Mouse (Mus musculus) embryonic facial prominence, embryonic 14.5 days (tissue): Measurements from ENCODE around the gene Add1. TPM values are rescaled to one million over a fixed set of nuclear protein-coding genes. Genes with fewer than 3 reads are reported as not detected.
"Not testable (repeated sequence)": the region's sequence is repeated elsewhere in the genome, so short reads cannot be mapped to it uniquely, and the experiment has no call there.

Source experiments
- ATAC-seq: fragments of 200-750 bp; cut with Nextera tagmentation; 2 replicates; pipeline ENCODE4 v1.8.0; 2017; ENCODE audit warnings: low read depth, moderate number of reproducible peaks, moderate TSS enrichment
- DNase-seq: peaks from one replicate; pipeline ENCODE4 v3.0.0-alpha.2; 2015; ENCODE audit warnings: low spot score
- H3K27ac ChIP-seq: fragments of 300-500 bp; sonication (generic); replicated peaks from 2 replicates; pipeline ENCODE4 v1.5.1; 2014; ENCODE audit warnings: low read depth, mild to moderate bottlenecking, low read length, moderate library complexity
- H3K27me3 ChIP-seq: fragments of 300-500 bp; sonication (generic); replicated peaks from 2 replicates; pipeline ENCODE4 v1.6.1; 2014; ENCODE audit warnings: low read length; ENCODE audit not compliant: control insufficient read depth, insufficient read depth
- H3K36me3 ChIP-seq: fragments of 300-500 bp; sonication (generic); 2 replicates; pipeline ENCODE4 v1.6.1; 2014; ENCODE audit warnings: low read length, mixed read lengths; ENCODE audit not compliant: control insufficient read depth, insufficient read depth
- H3K4me1 ChIP-seq: fragments of 300-500 bp; sonication (generic); 2 replicates; pipeline ENCODE4 v1.6.1; 2014; ENCODE audit warnings: antibody characterized with exemption, low read length; ENCODE audit not compliant: control insufficient read depth, insufficient read depth
- H3K4me2 ChIP-seq: fragments of 300-500 bp; sonication (generic); 2 replicates; pipeline ENCODE4 v1.6.1; 2014; ENCODE audit warnings: low read depth, mild to moderate bottlenecking, low read length, moderate library complexity, mixed read lengths
- H3K4me3 ChIP-seq: fragments of 300-500 bp; sonication (generic); 2 replicates; pipeline ENCODE4 v1.5.1; 2014; ENCODE audit warnings: low read depth, mild to moderate bottlenecking, low read length
- H3K9ac ChIP-seq: fragments of 300-500 bp; sonication (generic); 2 replicates; pipeline ENCODE4 v1.6.1; 2014; ENCODE audit warnings: low read depth, mild to moderate bottlenecking, low read length, moderate library complexity, mixed read lengths
- H3K9me3 ChIP-seq: fragments of 300-500 bp; sonication (generic); 2 replicates; pipeline ENCODE4 v1.6.1; 2016; ENCODE audit warnings: low read length; ENCODE audit not compliant: control insufficient read depth
- WGBS: fragments of 180-500 bp; shearing (Covaris S2); extraction: QIAGEN DNeasy Blood & Tissue Kit; methylation state at CpG from one replicate; pipeline ENCODE4 v1.1.7; 2014; 5-methylcytosine and 5-hydroxymethylcytosine counted together
- polyA plus RNA-seq: library from polyadenylated mRNA; unstranded; fragments of >200 nt; fragmentation: Nextera tagmentation; extraction: Ambion mirVana; gene quantifications from 2 replicates; pipeline ENCODE4 v1.2.1, GENCODE M21; 2014

Gene Add1
- polyA plus RNA-seq, 1 experiment from 2014 or later, result 190 TPM

GRCm38 (mm10) chr5:34565545-34566283 is 7.8 kb upstream of the Add1 start:
- peak; percentile 56 for ATAC-seq
- no peak overlapping the region for H3K4me2 ChIP-seq
- no peak overlapping the region for H3K4me3 ChIP-seq
- peak overlapping the region; percentile 69 for H3K27ac ChIP-seq
- H3K27me3 ChIP-seq, result no peaks in the 10 kb centered on the region
- H3K36me3 ChIP-seq, result peaks cover 35% of the 10 kb centered on the region
- no peaks in the 10 kb centered on the region for H3K9me3 ChIP-seq
- WGBS, result 56% methylated on average over 7 of the region's 7 CpGs
- peak; percentile 84 for DNase-seq
- no peaks in the 10 kb centered on the region for H3K4me1 ChIP-seq
- 0 out of 2 replicates have a peak overlapping the region, but pooled peaks have one; percentile 15 for H3K9ac ChIP-seq

- 83% methylated on average over 3 of the region's 3 CpGs for WGBS
- no peak overlapping the region for H3K4me3 ChIP-seq
- H3K9ac ChIP-seq, result no peak overlapping the region
- no peaks in the 10 kb centered on the region for H3K27me3 ChIP-seq
- H3K4me2 ChIP-seq, result no peak overlapping the region
- ATAC-seq (no peak), DNase-seq (no peak)
- H3K4me1 ChIP-seq, result peaks cover 8% of the 10 kb centered on the region
- H3K36me3 ChIP-seq, result no peaks in the 10 kb centered on the region
- no peak overlapping the region for H3K27ac ChIP-seq
- no peaks in the 10 kb centered on the region for H3K9me3 ChIP-seq
Observed at GRCm38 (mm10) chr5:34571551-34571950, 1.9 kb upstream of the Add1 start.

- not testable (repeated sequence) for H3K9me3 ChIP-seq, DNase-seq, H3K27ac ChIP-seq, ATAC-seq, H3K4me1 ChIP-seq, H3K27me3 ChIP-seq, H3K36me3 ChIP-seq
- Histone ChIP-seq H3K4me2 (peak overlapping the region; percentile 69), H3K9ac (peak overlapping the region; percentile 99), H3K4me3 (peak overlapping the region; percentile 97; the same call in 1 of the 2 replicates)
- WGBS, result 53% methylated on average over 3 of the region's 4 CpGs
Observed at GRCm38 (mm10) chr5:34572568-34572967, 896 bp upstream of the Add1 start.

DNA sequence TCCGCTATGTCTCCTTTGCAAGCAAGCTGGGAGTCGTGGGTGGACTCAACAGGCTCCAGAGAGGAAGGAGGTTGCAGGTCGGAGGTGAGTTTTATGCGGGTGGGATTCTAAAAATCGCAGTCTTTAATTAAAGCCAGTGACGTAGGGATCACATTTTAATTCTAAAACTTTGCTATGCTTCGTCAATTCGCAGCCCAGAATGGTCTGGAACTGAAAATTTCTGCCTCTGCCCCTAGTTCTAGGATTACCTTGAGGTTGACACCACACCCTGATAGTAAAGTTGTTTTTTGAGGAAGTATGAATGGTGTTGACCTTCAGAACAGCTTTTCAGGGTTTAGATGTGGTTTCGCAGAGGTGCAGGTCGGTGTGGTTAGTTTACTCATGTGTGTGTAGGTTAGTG is 1.3 kb downstream of the Add1 start:
- 25% methylated on average over 10 of the region's 10 CpGs for WGBS
- H3K4me1 ChIP-seq, result peaks cover 8% of the 10 kb centered on the region
- H3K9ac ChIP-seq, result peak overlapping the region; percentile 99
- peak overlapping the region; percentile 97 for H3K4me3 ChIP-seq
- H3K9me3 ChIP-seq, result no peaks in the 10 kb centered on the region
- DNase-seq, result no peak
- ATAC-seq, result no peak
- no peaks in the 10 kb centered on the region for H3K27me3 ChIP-seq
- peak overlapping the region; percentile 89; the same call in 1 of the 2 replicates for H3K27ac ChIP-seq
- H3K4me2 ChIP-seq, result peak overlapping the region; percentile 69
- H3K36me3 ChIP-seq, result no peaks in the 10 kb centered on the region

DNA sequence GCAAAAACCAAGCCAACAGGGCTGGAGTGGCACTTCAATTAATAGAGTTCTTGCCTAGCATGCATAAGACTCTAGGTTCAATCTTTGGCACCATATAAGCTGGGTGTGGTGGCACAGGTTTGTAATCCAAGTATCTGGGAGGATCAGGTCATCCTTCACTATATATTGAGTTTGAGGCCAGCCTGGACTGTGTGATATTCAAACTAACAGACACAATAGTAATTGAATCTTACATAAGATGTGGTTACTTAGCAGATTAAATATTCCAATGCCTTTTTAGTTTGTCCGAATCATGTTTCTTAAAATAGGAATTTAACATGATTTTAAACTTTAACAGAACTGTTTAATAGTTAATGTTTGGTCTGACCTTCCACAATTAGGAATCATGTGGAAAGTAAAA is 2.8 kb downstream of the Add1 start:
- Histone ChIP-seq H3K27me3 (no peaks in the 10 kb centered on the region), H3K27ac (no peak overlapping the region), H3K9me3 (no peaks in the 10 kb centered on the region), H3K4me1 (peaks cover 8% of the 10 kb centered on the region), H3K9ac (no peak overlapping the region), H3K4me3 (no peak overlapping the region), H3K36me3 (no peaks in the 10 kb centered on the region), H3K4me2 (no peak overlapping the region)
- DNase-seq (no peak), ATAC-seq (no peak)
- 85% methylated on average over 1 of the region's 1 CpGs for WGBS

DNA sequence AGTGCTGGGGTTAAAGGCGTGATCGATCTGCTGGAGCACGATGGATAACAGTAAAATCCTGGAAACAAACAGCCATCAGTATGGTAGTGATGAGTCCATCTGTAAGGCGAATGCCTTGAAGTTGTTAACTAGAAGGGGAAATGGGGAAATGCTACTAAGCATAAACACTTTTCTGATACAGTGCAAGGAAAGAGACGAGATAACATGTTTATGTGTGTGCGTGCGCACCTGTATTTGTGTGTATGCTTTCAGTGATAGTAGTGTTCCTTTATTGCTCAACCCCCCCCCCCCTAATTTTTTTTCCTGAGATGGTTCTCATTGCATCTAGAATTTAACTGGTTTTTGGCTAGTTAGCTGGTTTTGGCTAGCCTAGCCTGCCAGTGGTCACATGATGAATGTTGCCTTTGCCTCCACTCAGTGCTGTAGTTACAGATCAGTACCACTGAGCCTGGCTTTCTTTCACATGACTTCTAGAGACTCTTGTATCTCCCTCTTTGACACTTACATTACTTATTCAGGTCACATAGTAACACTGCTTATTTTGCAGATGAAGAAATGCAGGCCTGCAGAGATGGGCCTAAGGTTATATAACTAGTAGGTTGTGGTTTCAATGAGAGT is 4.7 kb downstream of the Add1 start:
- Histone ChIP-seq H3K9ac (no peak overlapping the region), H3K36me3 (no peaks in the 10 kb centered on the region; the same call in 1 of the 2 replicates), H3K4me3 (no peak overlapping the region), H3K9me3 (no peaks in the 10 kb centered on the region), H3K27me3 (no peaks in the 10 kb centered on the region), H3K27ac (no peak overlapping the region), H3K4me2 (no peak overlapping the region), H3K4me1 (peaks cover 6% of the 10 kb centered on the region)
- ATAC-seq (no peak), DNase-seq (no peak)
- WGBS, result 97% methylated on average over 7 of the region's 7 CpGs

DNA sequence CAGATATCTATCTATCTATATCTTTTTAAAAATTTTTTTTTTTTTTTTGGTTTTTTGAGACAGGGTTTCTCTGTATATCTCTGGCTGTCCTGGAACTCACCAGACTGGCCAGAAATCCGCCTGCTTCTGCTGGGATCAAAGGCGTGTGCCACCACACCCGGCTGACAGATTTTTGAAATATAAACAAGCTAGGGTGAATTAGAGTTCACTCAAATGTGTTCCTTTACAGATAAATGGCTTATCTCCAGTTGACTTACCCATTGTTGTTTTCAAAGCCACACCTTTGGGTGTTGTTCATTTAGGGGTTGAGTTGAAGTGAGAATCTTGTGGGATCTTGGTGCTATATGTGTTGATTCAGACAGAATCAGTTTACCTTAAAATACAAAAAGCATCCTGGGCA is 5.9 kb downstream of the Add1 start:
- 82% methylated on average over 3 of the region's 3 CpGs for WGBS
- Histone ChIP-seq H3K4me1 (peaks cover 6% of the 10 kb centered on the region), H3K27me3 (no peaks in the 10 kb centered on the region), H3K4me3 (no peak overlapping the region), H3K4me2 (no peak overlapping the region), H3K9ac (no peak overlapping the region), H3K9me3 (no peaks in the 10 kb centered on the region), H3K27ac (no peak overlapping the region), H3K36me3 (no peaks in the 10 kb centered on the region; the same call in 1 of the 2 replicates)
- ATAC-seq (no peak), DNase-seq (no peak)

- not testable (repeated sequence) for H3K36me3 ChIP-seq, H3K9ac ChIP-seq, H3K27me3 ChIP-seq, H3K4me1 ChIP-seq, H3K9me3 ChIP-seq, H3K4me3 ChIP-seq
- peak; percentile 72 for DNase-seq
- WGBS, result 25% methylated on average over 8 of the region's 10 CpGs
- peak overlapping the region; percentile 71 for H3K27ac ChIP-seq
- peak; percentile 84 for ATAC-seq
- H3K4me2 ChIP-seq, result 0 out of 2 replicates have a peak overlapping the region, but pooled peaks have one; percentile 0
Observed at GRCm38 (mm10) chr5:34581671-34582313, 8.3 kb downstream of the Add1 start.
